Mouse (Mus musculus) small intestine, adult 2 months (tissue): ENCODE measurements around the gene Cacng5.

Source experiments
- CTCF ChIP-seq: fragments of 200-500 bp; IDR thresholded peaks from 2 replicates; pipeline ENCODE4 v1.5.1; 2012; ENCODE audit warnings: low read depth, mild to moderate bottlenecking, control low read depth, inconsistent platforms, low read length, moderate library complexity, mixed read lengths; ENCODE audit not compliant: insufficient replicate concordance, insufficient read length; ENCODE audit errors: extremely low read depth
- POLR2A ChIP-seq: fragments of 200-500 bp; IDR thresholded peaks from 2 replicates; pipeline ENCODE4 v1.6.1; 2012; ENCODE audit warnings: low read depth, mild to moderate bottlenecking, control low read depth, inconsistent platforms, low read length, moderate library complexity

- no peak for TF ChIP-seq CTCF
- no peak for TF ChIP-seq POLR2A
Observed at GRCm38 (mm10) chr11:107957566-107958350, 42.9 kb upstream of the Cacng5 start.
